Mouse (Mus musculus) stomach, postnatal 0 days (tissue): ENCODE measurements around the gene 5031439G07Rik.

ENCODE experiments used
- CTCF ChIP-seq: IDR thresholded peaks from 2 replicates; pipeline ENCODE4 v1.5.1; 2016; ENCODE audit warnings: antibody characterized with exemption, low read depth, mild to moderate bottlenecking, moderate library complexity
- EP300 ChIP-seq: optimal IDR thresholded peaks from 2 replicates; pipeline ENCODE3; 2016; ENCODE audit warnings: antibody characterized with exemption

DNA sequence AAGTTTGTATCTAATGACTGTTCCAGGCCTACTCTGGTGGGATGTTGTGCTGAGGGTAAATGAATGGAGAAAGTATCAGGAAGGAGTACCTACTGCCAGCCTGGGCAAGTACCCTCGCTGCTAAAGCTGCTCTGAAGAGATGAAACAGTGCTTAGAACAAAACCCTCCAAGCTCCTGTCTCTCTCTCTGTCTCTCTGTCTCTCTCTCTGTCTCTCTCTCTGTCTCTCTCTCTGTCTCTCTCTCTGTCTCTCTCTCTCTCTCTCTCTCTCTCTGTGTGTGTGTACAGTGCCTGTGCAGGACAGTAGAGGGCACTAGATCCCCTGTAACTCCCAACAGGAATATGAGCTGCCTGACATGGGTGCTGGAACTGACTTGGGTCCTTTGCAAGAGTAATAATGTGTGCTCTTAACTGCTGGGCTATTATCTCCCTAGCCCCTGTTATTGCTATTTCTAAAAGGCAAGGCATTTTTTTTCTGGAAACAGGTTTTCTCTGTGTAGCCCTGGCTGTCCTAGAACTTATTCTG lies 62.8 kb downstream of the 5031439G07Rik start:
- peak; percentile 65 for TF ChIP-seq CTCF
- no peak for TF ChIP-seq EP300
